Mouse (Mus musculus) C2C12 (cell line): Measurements from ENCODE around the gene Rdh5.

Experiments used
- CTCF ChIP-seq: IDR thresholded peaks from one replicate; pipeline ENCODE4 v1.5.1; 2011; ENCODE audit not compliant: control insufficient read depth, insufficient read depth, insufficient read length
- MYOD1 ChIP-seq: IDR thresholded peaks from one replicate; pipeline ENCODE4 v1.6.1; 2011; ENCODE audit warnings: low read depth; ENCODE audit not compliant: control insufficient read depth, insufficient read length
- MYOG ChIP-seq: IDR thresholded peaks from one replicate; pipeline ENCODE4 v1.6.1; 2011; ENCODE audit not compliant: control insufficient read depth, insufficient read length; ENCODE audit errors: extremely low read depth
- USF1 ChIP-seq: IDR thresholded peaks from one replicate; pipeline ENCODE4 v1.6.1; 2011; ENCODE audit warnings: low read depth, mild to moderate bottlenecking, control low read depth, moderate library complexity

- TF ChIP-seq CTCF (no peak), MYOD1 (no peak), MYOG (no peak), USF1 (no peak)
Observed at GRCm38 (mm10) chr10:128896807-128897206, 25.9 kb downstream of the Rdh5 start.
